Mouse (Mus musculus) right cerebral cortex, adult 2 months (tissue): ENCODE measurements at regions not wholly inside any gene's neighbourhood (a gene's known extent, or its start where the extent isn't known, plus 50 kb on each side); places are given as distances from the start of the nearest gene placed in this dataset.

ENCODE experiments used
- DNase-seq, 2 experiments: peaks; one replicate each; pipeline ENCODE4 v3.0.0; 2021 to 2022; ENCODE audit warnings: low spot score in 2 of 2

GRCm38 (mm10) chr12:71779418-71779817 is 51.5 kb upstream of the Daam1 start:
- DNase-seq = no peak
